Mouse (Mus musculus) erythroblast, embryonic 14.5 days (primary cell): ENCODE measurements around the gene Strbp.

Experiments used
- GATA1 ChIP-seq: IDR thresholded peaks from 2 replicates; pipeline ENCODE4 v1.6.1; 2012; ENCODE audit warnings: low read length, inconsistent platforms, mixed read lengths
- TAL1 ChIP-seq: IDR thresholded peaks from 3 replicates; pipeline ENCODE4 v1.6.1; 2012; ENCODE audit warnings: low read length, inconsistent platforms, mixed read lengths

DNA sequence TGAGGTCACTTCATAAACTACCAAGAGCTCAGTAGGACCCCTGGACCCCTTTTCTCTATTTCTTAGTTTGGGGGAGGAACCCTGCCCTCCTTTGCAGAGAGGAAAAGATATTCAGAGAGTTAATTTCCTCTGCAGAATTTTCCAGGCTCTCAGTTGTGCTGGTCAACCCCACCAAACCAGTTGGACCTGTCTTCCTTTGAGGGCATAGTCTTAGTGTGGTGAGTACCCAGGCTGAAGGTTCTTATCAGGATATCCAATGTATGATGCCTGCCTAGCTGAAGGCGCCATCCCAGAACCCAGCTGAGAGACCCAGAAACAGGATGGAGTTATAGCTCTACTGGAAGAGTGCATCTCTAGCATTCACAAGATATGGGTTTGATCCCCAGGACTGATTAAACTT is 47.5 kb upstream of the Strbp start:
- TF ChIP-seq GATA1 (no peak), TAL1 (no peak)
